Mouse (Mus musculus) midbrain, embryonic 15.5 days (tissue): ENCODE results near the gene Itgb4. TPM values are rescaled to one million over a fixed set of nuclear protein-coding genes. Genes with fewer than 3 reads are reported as not detected.

Experiments
- ATAC-seq: fragments of 200-750 bp; cut with Nextera tagmentation; replicated peaks from 2 replicates; pipeline ENCODE4 v1.8.0; 2017; ENCODE audit warnings: moderate TSS enrichment
- H3K27ac ChIP-seq: fragments of 300-500 bp; sonication (generic); 2 replicates; pipeline ENCODE4 v1.5.1; 2015; ENCODE audit warnings: mild to moderate bottlenecking, inconsistent platforms
- H3K27me3 ChIP-seq: fragments of 300-500 bp; sonication (generic); replicated peaks from 2 replicates; pipeline ENCODE4 v1.6.1; 2015; ENCODE audit warnings: inconsistent platforms
- H3K36me3 ChIP-seq: fragments of 300-500 bp; sonication (generic); replicated peaks from 2 replicates; pipeline ENCODE4 v1.6.1; 2015; ENCODE audit warnings: inconsistent platforms
- H3K4me1 ChIP-seq: fragments of 300-500 bp; sonication (generic); 2 replicates; pipeline ENCODE4 v1.6.1; 2015; ENCODE audit warnings: inconsistent platforms
- H3K4me2 ChIP-seq: fragments of 300-500 bp; sonication (generic); 2 replicates; pipeline ENCODE4 v1.6.1; 2015; ENCODE audit warnings: inconsistent platforms, mild to moderate bottlenecking, moderate library complexity
- H3K4me3 ChIP-seq: fragments of 300-500 bp; sonication (generic); 2 replicates; pipeline ENCODE4 v1.5.1; 2015; ENCODE audit warnings: mild to moderate bottlenecking, inconsistent platforms
- H3K9ac ChIP-seq: fragments of 300-500 bp; sonication (generic); 2 replicates; pipeline ENCODE4 v1.6.1; 2015; ENCODE audit warnings: mild to moderate bottlenecking, inconsistent platforms
- H3K9me3 ChIP-seq: fragments of 300-500 bp; sonication (generic); 2 replicates; pipeline ENCODE4 v1.6.1; 2016; ENCODE audit warnings: inconsistent platforms
- WGBS: fragments of 180-500 bp; shearing (Covaris S2); methylation state at CpG from one replicate; pipeline ENCODE4 v1.1.7; 2015; ENCODE audit warnings: mixed read lengths; 5-methylcytosine and 5-hydroxymethylcytosine counted together
- polyA plus RNA-seq: library from polyadenylated mRNA; unstranded; fragments of >200 nt; fragmentation: Nextera tagmentation; extraction: Ambion mirVana; gene quantifications from 2 replicates; pipeline ENCODE4 v1.2.1, GENCODE M21; 2015

The Itgb4 gene
- polyA plus RNA-seq, 1 experiment from 2014 or later: 0.94 TPM

DNA sequence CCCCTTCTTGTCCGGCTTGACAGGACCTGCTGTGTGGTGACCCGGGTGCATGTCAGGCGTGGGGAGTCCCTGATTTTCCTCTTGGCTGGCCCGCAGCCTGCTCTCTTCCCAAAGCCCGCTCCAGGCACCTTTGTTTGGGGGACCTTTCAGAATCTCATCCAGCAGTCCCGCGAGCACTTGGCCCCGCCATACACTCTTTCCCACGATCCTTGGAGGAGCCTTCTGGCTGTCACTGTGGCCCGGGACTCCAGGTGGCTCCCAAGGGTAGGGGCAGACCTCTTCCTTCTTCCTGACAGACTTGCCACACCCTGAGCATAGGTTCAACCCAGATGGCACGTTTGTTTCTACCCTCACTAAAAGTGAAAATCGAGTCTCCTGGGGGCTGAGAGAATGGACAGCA lies 1.0 kb downstream of the Itgb4 start:
- Histone ChIP-seq H3K9ac (no peak overlapping the region), H3K4me3 (no peak overlapping the region), H3K4me2 (no peak overlapping the region)

DNA sequence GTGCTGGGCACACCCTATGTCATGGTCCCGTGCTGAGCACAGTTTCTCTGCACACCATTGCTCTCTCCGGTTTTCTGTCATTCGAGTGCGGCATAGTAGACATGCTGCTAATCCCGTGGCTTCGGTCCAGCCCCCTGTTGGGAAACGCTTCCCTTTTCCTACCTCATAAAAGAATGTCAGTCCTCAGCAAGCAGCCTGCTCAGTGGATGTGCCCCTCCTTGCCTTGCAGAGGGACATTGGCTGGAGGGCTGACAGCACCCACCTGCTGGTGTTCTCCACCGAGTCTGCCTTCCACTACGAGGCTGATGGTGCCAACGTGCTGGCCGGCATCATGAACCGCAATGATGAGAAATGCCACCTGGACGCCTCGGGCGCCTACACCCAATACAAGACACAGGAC lies 8.0 kb downstream of the Itgb4 start:
- Histone ChIP-seq H3K4me3 (no peak overlapping the region), H3K27ac (no peak overlapping the region), H3K4me2 (no peak overlapping the region), H3K36me3 (no peaks in the 10 kb centered on the region), H3K9ac (no peak overlapping the region), H3K9me3 (no peaks in the 10 kb centered on the region), H3K27me3 (peaks cover 2% of the 10 kb centered on the region; the same call in 1 of the 2 replicates), H3K4me1 (no peaks in the 10 kb centered on the region)
- ATAC-seq: no peak
- 88% methylated on average over 15 of the region's 15 CpGs for WGBS

More for the DNA sequence above, 1.0 kb downstream of the Itgb4 start:
- no peak for ATAC-seq
- peaks cover 10% of the 10 kb centered on the region for H3K4me1 ChIP-seq
- no peaks in the 10 kb centered on the region for H3K9me3 ChIP-seq
- 33% methylated on average over 12 of the region's 12 CpGs for WGBS
- H3K27ac ChIP-seq: no peak overlapping the region
- no peaks in the 10 kb centered on the region for H3K36me3 ChIP-seq
- peaks cover 38% of the 10 kb centered on the region for H3K27me3 ChIP-seq

DNA sequence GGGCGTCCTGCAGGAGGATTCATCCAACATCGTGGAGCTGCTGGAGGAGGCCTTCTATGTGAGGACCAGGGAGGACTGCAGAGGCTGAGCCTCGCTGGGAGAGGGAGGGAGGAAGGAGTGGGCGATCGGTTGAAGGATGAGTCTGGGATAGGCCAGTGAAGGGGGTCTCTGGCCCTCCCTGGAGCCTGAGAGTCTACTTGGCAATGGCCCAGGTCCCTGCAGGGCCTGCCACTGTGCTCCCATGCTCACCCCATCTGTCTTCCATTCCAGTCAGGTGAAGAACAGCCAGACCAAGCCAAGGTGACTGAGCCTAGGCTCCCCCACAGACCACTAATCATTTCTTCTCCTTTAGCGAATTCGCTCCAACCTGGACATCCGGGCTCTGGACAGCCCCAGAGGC lies 8.8 kb downstream of the Itgb4 start:
- Histone ChIP-seq H3K4me2 (no peak overlapping the region), H3K27me3 (no peaks in the 10 kb centered on the region), H3K4me1 (no peaks in the 10 kb centered on the region), H3K27ac (no peak overlapping the region), H3K9me3 (no peaks in the 10 kb centered on the region), H3K36me3 (no peaks in the 10 kb centered on the region), H3K9ac (no peak overlapping the region), H3K4me3 (no peak overlapping the region)
- no peak for ATAC-seq
- WGBS: 84% methylated on average over 8 of the region's 8 CpGs

DNA sequence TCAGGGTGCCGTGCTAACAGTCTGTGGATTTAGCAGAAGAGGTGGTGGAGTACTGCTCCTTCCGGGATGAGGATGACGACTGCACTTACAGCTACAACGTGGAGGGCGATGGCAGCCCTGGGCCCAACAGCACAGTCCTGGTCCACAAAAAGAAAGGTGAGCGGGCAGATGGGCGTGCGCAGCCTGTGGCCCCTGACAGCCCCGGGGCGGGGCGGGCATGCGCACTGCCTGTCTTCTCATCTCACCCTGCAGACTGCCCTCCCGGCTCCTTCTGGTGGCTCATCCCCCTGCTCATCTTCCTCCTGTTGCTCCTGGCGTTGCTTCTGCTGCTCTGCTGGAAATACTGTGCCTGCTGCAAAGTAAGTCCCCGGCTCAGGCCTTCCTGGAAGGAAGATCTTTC lies 15.2 kb downstream of the Itgb4 start:
- no peaks in the 10 kb centered on the region for H3K36me3 ChIP-seq
- 39% methylated on average over 15 of the region's 15 CpGs for WGBS
- no peaks in the 10 kb centered on the region; the same call in none of the 2 replicates for H3K27me3 ChIP-seq
- H3K9ac ChIP-seq: no peak overlapping the region
- H3K4me3 ChIP-seq: no peak overlapping the region
- H3K9me3 ChIP-seq: no peaks in the 10 kb centered on the region
- no peak overlapping the region; the same call in 1 of the 2 replicates for H3K4me2 ChIP-seq
- ATAC-seq: no peak
- no peaks in the 10 kb centered on the region for H3K4me1 ChIP-seq
- H3K27ac ChIP-seq: no peak overlapping the region

DNA sequence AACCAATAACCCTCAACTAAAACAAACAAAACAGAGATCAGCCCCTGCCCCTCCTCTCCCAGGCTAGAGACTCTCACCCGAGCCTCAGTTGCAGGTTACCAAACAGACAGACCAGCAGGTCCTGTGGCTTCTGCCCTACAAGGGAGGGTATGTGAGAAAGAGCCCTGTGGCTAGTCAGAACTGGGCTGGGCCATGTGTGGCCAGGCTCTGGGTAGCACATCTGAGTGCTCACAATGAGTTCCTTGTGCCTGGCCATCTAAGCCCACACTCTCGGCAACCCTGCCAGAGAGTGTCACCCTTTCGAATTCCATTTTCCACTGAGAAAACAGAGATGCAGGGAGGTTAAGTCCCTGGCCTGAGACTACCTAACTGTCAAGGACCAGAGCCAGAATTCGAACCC lies 17.6 kb downstream of the Itgb4 start:
- whole genome bisulfite sequencing: 65% methylated on average over 4 of the region's 4 CpGs
- no peaks in the 10 kb centered on the region for H3K4me1 ChIP-seq
- ATAC-seq: no peak

DNA sequence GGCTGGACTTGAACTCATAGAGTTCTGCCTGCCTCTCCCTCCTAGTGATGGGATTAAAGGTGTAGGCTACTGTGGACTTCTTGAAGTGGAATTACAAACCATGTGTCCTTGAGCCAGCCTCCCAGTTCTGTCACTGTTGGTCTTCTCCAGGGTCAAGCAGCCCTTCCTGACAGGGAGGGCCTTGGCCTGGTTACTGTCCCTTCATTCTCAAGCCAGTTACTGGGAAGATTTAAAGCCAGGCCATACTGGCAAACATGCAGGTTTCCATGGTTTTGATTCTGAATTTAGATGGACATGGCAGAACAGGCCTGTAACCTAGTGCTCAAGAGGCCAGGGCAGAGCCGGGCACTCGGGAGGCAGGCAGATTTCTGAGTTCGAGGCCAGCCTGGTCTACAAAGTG lies 20.7 kb downstream of the Itgb4 start:
- 91% methylated on average over 3 of the region's 3 CpGs for WGBS
- no peak overlapping the region for H3K27ac ChIP-seq
- H3K4me2 ChIP-seq: no peak overlapping the region
- H3K4me1 ChIP-seq: peaks cover under 1% of the 10 kb centered on the region; the same call in 1 of the 2 replicates
- H3K4me3 ChIP-seq: no peak overlapping the region
- no peak overlapping the region for H3K9ac ChIP-seq
- H3K27me3 ChIP-seq: peaks cover 6% of the 10 kb centered on the region; the same call in 1 of the 2 replicates
- H3K9me3 ChIP-seq: no peaks in the 10 kb centered on the region
- H3K36me3 ChIP-seq: no peaks in the 10 kb centered on the region
- no peak for ATAC-seq

More for the DNA sequence above, 17.6 kb downstream of the Itgb4 start:
- Histone ChIP-seq H3K27ac (no peak overlapping the region), H3K27me3 (no peaks in the 10 kb centered on the region; the same call in none of the 2 replicates), H3K36me3 (no peaks in the 10 kb centered on the region), H3K4me2 (no peak overlapping the region), H3K4me3 (no peak overlapping the region), H3K9me3 (no peaks in the 10 kb centered on the region), H3K9ac (no peak overlapping the region)

DNA sequence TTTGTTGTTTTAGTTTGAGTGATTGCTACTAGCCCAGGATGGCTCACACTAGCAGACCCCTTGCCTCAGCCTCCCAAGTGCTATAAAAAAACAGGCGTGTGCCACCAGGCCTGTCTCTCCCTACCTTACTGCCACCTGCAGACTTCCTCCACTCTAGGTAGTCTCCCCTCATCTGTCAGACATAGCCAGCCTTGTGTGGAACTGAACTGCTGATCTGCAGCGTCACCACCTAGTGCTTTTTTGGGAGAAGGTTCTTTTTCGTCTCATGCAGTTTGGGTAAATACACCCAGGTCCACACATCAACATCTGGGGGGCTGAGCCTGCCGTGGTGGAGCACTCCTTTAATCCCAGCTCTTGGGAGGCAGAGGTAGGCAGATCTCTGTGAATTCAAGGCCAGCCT lies 22.5 kb downstream of the Itgb4 start:
- no peak overlapping the region for H3K9ac ChIP-seq
- H3K27ac ChIP-seq: no peak overlapping the region
- H3K4me3 ChIP-seq: no peak overlapping the region
- H3K9me3 ChIP-seq: no peaks in the 10 kb centered on the region
- 0 out of 2 replicates have a peak, but pooled peaks cover 8% of the 10 kb centered on the region for H3K27me3 ChIP-seq
- peaks cover 5% of the 10 kb centered on the region; the same call in 1 of the 2 replicates for H3K4me1 ChIP-seq
- no peaks in the 10 kb centered on the region for H3K36me3 ChIP-seq
- ATAC-seq: no peak
- H3K4me2 ChIP-seq: no peak overlapping the region
- 75% methylated on average over 4 of the region's 4 CpGs for WGBS

DNA sequence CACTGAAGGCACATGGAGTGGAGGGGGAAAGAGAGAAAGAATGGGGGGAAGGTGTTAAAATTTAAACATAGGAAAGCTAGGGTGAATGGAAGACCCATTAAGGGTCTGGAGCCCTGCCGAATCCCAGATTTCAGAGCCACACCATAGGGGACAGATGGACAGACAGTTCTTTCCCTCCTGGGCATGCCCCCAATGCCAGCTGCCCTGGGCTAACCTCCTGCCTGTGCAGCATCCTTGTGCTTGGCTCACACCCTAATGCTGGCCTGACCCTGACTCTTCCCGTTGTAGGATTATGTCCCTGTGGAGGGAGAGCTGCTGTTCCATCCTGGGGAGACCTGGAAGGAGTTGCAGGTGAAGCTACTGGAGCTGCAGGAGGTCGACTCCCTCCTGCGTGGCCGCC lies 23.2 kb downstream of the Itgb4 start:
- Histone ChIP-seq H3K9me3 (no peaks in the 10 kb centered on the region), H3K36me3 (no peaks in the 10 kb centered on the region), H3K27me3 (0 out of 2 replicates have a peak, but pooled peaks cover 8% of the 10 kb centered on the region), H3K4me2 (no peak overlapping the region), H3K9ac (no peak overlapping the region), H3K27ac (no peak overlapping the region), H3K4me3 (no peak overlapping the region), H3K4me1 (peaks cover 5% of the 10 kb centered on the region; the same call in 1 of the 2 replicates)
- ATAC-seq: no peak
- 68% methylated on average over 5 of the region's 5 CpGs for WGBS

DNA sequence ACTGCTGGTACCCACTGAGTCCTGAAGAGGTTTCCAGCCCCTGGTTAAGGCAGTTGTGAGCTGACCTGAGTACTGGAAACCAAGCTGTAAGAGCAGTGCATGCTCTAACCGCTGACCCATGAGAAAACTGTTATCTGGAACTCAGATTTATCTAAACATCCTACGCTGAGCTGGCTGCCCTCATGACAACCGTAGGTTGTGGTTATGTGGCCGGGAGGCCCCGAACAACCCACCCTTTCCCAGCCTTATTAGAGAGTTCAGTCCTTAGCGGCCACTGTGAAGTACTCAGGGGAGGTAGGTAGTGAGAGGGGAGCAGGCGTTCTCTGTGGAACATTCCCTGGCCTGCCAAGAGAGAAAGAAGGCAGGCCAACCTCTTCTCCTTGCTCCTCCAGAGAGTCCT lies 24.5 kb downstream of the Itgb4 start:
- Histone ChIP-seq H3K9me3 (no peaks in the 10 kb centered on the region), H3K36me3 (no peaks in the 10 kb centered on the region), H3K27me3 (0 out of 2 replicates have a peak, but pooled peaks cover 8% of the 10 kb centered on the region), H3K27ac (no peak overlapping the region), H3K4me1 (peaks cover 5% of the 10 kb centered on the region; the same call in 1 of the 2 replicates), H3K4me2 (no peak overlapping the region), H3K9ac (no peak overlapping the region), H3K4me3 (no peak overlapping the region)
- WGBS: 77% methylated on average over 7 of the region's 7 CpGs
- ATAC-seq: no peak

DNA sequence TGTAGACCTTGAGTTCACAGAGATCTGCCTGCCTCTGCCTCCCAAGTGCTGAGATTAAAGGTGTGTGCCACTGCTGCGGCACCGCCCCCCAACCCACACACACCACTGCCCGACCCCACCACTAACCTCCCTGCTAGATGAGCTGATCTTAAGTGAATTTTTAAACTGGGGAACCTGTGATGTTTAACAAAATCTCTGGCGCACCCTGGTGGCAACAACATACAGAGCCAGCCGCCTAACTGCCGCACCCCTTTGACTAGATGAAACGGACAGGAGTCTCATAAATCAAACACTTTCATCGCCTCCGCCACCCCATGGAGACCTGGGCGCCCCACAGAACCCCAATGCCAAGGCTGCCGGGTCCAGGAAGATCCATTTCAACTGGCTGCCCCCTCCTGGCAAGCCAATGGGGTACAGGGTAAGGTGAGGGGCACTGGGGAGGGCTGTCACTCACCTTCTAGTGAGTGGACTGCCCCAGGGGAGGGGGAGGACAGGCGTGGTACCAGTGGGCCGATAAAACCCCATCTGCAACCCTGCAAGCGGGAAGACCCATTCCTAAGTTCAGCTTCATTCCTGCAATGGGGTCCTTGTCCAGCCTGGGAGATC lies 25.1 kb downstream of the Itgb4 start:
- H3K9ac ChIP-seq: no peak overlapping the region
- ATAC-seq: no peak
- H3K36me3 ChIP-seq: no peaks in the 10 kb centered on the region
- no peak overlapping the region for H3K4me2 ChIP-seq
- H3K9me3 ChIP-seq: no peaks in the 10 kb centered on the region
- 20% methylated on average over 14 of the region's 14 CpGs for WGBS
- H3K4me3 ChIP-seq: no peak overlapping the region
- H3K27ac ChIP-seq: no peak overlapping the region
- 0 out of 2 replicates have a peak, but pooled peaks cover 8% of the 10 kb centered on the region for H3K27me3 ChIP-seq
- peaks cover 10% of the 10 kb centered on the region; the same call in 1 of the 2 replicates for H3K4me1 ChIP-seq

DNA sequence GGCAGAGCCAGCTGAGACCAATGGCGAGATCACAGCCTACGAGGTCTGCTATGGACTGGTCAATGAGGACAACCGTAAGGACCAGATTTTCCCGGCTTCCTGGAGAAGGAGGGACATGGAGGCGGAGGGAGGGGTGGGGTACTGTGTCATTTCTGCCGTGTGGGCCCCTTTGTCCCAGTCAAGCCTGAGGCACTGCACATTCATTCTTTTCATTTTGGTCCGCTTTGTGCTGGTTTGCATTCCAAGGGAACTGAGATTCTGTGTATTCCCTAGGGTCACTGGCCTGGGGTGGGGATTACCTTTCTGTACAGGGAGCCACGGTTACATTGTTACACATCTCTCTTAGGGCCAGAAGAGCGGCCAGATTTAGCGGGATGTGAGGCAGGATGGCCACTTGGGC lies 26.1 kb downstream of the Itgb4 start:
- no peak for ATAC-seq
- Histone ChIP-seq H3K9ac (no peak overlapping the region), H3K27ac (no peak overlapping the region), H3K9me3 (no peaks in the 10 kb centered on the region), H3K27me3 (0 out of 2 replicates have a peak, but pooled peaks cover 8% of the 10 kb centered on the region), H3K4me2 (no peak overlapping the region), H3K4me3 (no peak overlapping the region), H3K36me3 (no peaks in the 10 kb centered on the region), H3K4me1 (peaks cover 20% of the 10 kb centered on the region)
- 28% methylated on average over 10 of the region's 10 CpGs for WGBS

DNA sequence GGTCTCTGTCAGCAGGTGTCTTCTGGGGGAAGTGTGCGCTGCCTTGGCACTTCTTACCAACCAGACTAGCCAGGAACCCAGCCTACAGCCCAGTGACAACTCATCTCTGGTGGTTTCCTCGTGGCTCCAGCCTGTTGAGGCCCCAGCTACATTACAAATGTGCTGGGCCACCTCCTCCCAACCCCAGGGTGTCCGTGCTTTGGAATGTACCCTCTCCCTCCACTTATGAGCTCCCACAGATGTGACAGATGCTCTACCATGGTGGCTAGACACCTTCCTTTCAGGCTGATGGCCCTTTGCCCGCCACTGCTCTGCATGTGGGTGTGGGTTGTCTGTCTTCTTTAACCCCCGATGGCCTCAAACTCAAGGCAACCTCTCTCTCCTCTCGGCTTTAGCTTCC lies 27.2 kb downstream of the Itgb4 start:
- Histone ChIP-seq H3K27ac (no peak overlapping the region), H3K36me3 (no peaks in the 10 kb centered on the region), H3K4me2 (no peak overlapping the region), H3K4me3 (no peak overlapping the region), H3K9ac (no peak overlapping the region), H3K4me1 (peaks cover 21% of the 10 kb centered on the region), H3K9me3 (no peaks in the 10 kb centered on the region), H3K27me3 (0 out of 2 replicates have a peak, but pooled peaks cover 8% of the 10 kb centered on the region)
- WGBS: 69% methylated on average over 6 of the region's 6 CpGs
- no peak for ATAC-seq

DNA sequence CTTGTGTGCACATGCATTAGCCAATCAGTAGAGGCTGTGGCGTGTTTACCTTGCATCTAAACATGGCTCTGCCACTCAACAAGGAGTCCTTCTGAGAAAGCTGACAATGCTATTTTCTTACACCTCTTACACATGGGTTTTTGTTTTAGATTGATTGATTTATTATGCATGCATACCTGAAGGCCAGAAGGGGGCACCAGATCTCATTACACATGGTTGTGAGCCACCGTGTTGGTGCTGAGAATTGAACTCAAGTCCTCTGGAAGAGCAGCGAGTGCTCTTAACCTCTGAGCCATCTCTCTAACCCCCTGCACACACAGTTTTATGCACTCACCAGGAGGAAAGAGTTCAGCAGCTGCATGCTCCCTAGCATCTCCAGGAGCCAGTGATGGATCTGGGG lies 28.4 kb downstream of the Itgb4 start:
- Histone ChIP-seq H3K4me3 (no peak overlapping the region), H3K4me2 (no peak overlapping the region), H3K4me1 (peaks cover 21% of the 10 kb centered on the region), H3K9ac (no peak overlapping the region), H3K9me3 (no peaks in the 10 kb centered on the region), H3K36me3 (no peaks in the 10 kb centered on the region), H3K27ac (no peak overlapping the region), H3K27me3 (0 out of 2 replicates have a peak, but pooled peaks cover 8% of the 10 kb centered on the region)
- 95% methylated on average over 3 of the region's 3 CpGs for whole genome bisulfite sequencing
- no peak for ATAC-seq
